Mouse (Mus musculus) G1E (cell line): ENCODE measurements around the gene Mcrip1. TPM values are rescaled to one million over a fixed set of nuclear protein-coding genes. Genes with fewer than 3 reads are reported as not detected.
"Not testable (repeated sequence)": the region's sequence is repeated elsewhere in the genome, so short reads cannot be mapped to it uniquely, and the experiment has no call there.

Source experiments
- ATAC-seq: 2 replicates; pipeline ENCODE4 v1.8.0; 2016; ENCODE audit warnings: mild to moderate bottlenecking; ENCODE audit not compliant: insufficient number of reproducible peaks, poor library complexity, low FRiP score, severe bottlenecking; ENCODE audit errors: extremely low read depth
- DNase-seq: peaks from one replicate; pipeline ENCODE4 v3.0.0; 2012; ENCODE audit warnings: low spot score
- H3K27me3 ChIP-seq: 2 replicates; pipeline ENCODE4 v1.6.1; 2012; ENCODE audit warnings: mild to moderate bottlenecking, low read length, inconsistent platforms; ENCODE audit not compliant: insufficient read depth
- H3K36me3 ChIP-seq: replicated peaks from 2 replicates; pipeline ENCODE3; 2012; ENCODE audit warnings: mild to moderate bottlenecking, inconsistent platforms
- H3K4me1 ChIP-seq: 2 replicates; pipeline ENCODE4 v1.6.1; 2012; ENCODE audit warnings: low read depth, low read length, inconsistent platforms, mixed read lengths; ENCODE audit not compliant: insufficient read depth
- H3K4me3 ChIP-seq: 2 replicates; pipeline ENCODE4 v1.5.1; 2012; ENCODE audit warnings: low read depth, mild to moderate bottlenecking, inconsistent platforms, low read length, moderate library complexity, mixed read lengths
- H3K9me3 ChIP-seq: replicated peaks from 2 replicates; pipeline ENCODE4 v1.6.1; 2012; ENCODE audit warnings: inconsistent platforms
- CTCF ChIP-seq: IDR thresholded peaks from 2 replicates; pipeline ENCODE4 v1.5.1; 2012; ENCODE audit warnings: low read depth, low read length, inconsistent platforms, mixed read lengths
- GATA1 ChIP-seq: IDR thresholded peaks from 2 replicates; pipeline ENCODE4 v1.6.1; 2012; ENCODE audit warnings: borderline replicate concordance, low read length, inconsistent platforms, mixed read lengths
- GATA2 ChIP-seq: IDR thresholded peaks from 2 replicates; pipeline ENCODE4 v1.6.1; 2012; ENCODE audit warnings: low read depth, low read length, inconsistent platforms, borderline replicate concordance
- POLR2AphosphoS5 ChIP-seq: IDR thresholded peaks from 2 replicates; pipeline ENCODE4 v1.6.1; 2012; ENCODE audit warnings: low read depth, low read length, inconsistent platforms; ENCODE audit not compliant: insufficient replicate concordance
- TAL1 ChIP-seq: conservative IDR thresholded peaks from 2 replicates; pipeline ENCODE4 v1.6.1; 2012; ENCODE audit warnings: low read depth, low read length, inconsistent platforms, mixed read lengths
- polyA plus RNA-seq: library from polyadenylated mRNA; stranded (reverse); fragments of >175 nt; gene quantifications from 2 replicates; pipeline ENCODE4 v1.2.3, GENCODE M21; 2012
- total RNA-seq, 2 experiments: library from RNA; stranded (forward) in 1 of 2; stranded (reverse) in 1 of 2; fragments of 200-1000 nt in 1 of 2; fragments of >200 nt in 1 of 2; fragmentation: Nextera tagmentation in 1 of 2; gene quantifications; 2 replicates each; pipeline ENCODE4 v1.2.3; 2014 to 2017

The Mcrip1 gene
- total and polyA plus RNA-seq, 3 experiments = 19.2 to 176 (median 64.3) TPM

DNA sequence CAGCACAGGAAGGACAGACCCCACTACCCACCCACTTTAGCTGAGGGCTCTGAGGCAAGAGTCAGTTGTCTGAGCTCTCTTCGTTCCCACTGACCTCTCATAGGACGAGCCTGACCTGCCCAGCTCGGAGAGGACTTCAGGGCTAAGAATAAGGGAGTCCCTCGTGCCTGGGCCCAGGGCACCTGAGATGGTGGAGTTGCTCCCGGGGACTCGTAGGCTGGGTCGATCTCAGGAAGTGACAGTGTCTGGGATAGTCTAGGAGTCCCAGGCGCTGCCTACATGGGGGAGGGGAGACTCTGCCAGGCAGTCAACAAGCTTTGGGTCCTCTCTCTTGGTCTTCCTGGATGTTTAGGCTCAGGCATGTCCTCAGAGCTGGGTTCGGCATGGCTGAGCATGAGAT is 29.0 kb downstream of the Mcrip1 start:
- Histone ChIP-seq H3K4me3 (no peak overlapping the region), H3K9me3 (no peaks in the 10 kb centered on the region; the same call in 1 of the 2 replicates), H3K4me1 (peaks cover 27% of the 10 kb centered on the region), H3K36me3 (no peaks in the 10 kb centered on the region), H3K27me3 (peaks cover 42% of the 10 kb centered on the region)
- DNase-seq (no peak), ATAC-seq (no peak)
- TF ChIP-seq TAL1 = no peak
- no peak for TF ChIP-seq POLR2AphosphoS5
- no peak for TF ChIP-seq CTCF
- no peak for TF ChIP-seq GATA1
- no peak for TF ChIP-seq GATA2

DNA sequence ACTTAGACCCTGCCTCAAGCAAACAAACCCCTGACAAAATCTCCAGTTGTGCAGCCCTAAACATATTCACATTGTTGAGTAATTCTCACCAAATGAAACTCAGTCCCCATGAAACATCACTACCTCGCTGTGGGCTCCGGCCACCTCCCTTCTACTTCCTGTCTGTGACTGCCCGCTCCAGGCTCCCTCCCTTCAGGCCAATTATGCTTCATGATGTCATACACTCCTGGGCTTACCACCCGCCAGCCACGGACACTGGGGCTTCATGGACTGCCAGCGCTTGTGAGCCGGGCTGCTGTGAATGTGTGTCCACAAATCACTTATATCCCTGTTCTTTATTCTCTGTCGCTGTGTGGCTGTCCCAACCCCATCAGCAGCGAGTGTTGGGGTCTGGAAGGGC is 29.8 kb downstream of the Mcrip1 start:
- Histone ChIP-seq H3K4me3 (no peak overlapping the region), H3K36me3 (no peaks in the 10 kb centered on the region), H3K27me3 (peaks cover 42% of the 10 kb centered on the region), H3K4me1 (peaks cover 26% of the 10 kb centered on the region), H3K9me3 (no peaks in the 10 kb centered on the region; the same call in 1 of the 2 replicates)
- DNase-seq = no peak
- TF ChIP-seq GATA1 (no peak), POLR2AphosphoS5 (no peak), TAL1 (no peak), CTCF (no peak), GATA2 (no peak)
- no peak for ATAC-seq

DNA sequence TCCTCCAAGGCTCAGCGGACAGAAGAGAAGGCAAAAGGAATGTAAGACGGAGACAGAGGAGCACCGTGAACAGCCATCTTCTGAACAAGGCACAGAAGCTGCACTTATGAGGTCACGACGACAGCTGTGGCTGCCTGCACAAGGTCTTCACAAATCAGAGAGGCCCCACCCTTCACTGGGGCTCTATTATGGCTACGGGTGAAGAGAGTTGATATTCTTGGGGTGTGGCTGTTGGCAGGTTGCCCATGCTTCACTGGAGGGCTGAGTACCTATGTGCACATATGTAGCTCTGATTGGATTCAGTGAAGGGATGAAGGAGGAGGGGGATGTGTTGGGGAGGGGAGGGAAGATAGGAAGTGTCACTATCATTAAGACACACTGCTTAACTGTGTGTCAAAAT is 31.0 kb downstream of the Mcrip1 start:
- no peak for ATAC-seq

DNA sequence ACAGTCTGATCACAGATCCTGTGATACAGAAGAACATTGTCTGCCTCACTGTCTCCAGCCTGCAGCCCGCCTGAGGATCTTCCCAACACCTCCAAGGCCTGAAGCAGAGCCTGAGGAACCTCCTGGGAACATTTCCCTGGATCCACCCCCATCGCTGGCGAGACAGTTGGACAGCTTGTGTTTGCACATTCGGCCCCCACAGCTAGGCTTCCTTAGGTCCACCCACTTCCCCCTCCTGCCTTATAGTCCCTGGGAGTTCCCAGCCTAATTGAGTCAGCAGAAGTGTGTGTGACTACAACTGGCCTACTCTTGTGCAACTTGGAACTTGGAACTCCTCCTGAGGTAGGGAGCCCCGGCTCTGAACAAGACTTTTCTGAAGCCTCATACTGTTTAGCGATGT is 31.5 kb downstream of the Mcrip1 start:
- TF ChIP-seq POLR2AphosphoS5 (no peak), GATA2 (no peak), TAL1 (no peak), CTCF (no peak), GATA1 (no peak)
- no peaks in the 10 kb centered on the region; the same call in 1 of the 2 replicates for H3K9me3 ChIP-seq
- no peak for DNase-seq
- peaks cover 31% of the 10 kb centered on the region for H3K27me3 ChIP-seq
- no peak for ATAC-seq
- no peak overlapping the region for H3K4me3 ChIP-seq
- no peaks in the 10 kb centered on the region for H3K36me3 ChIP-seq
- peaks cover 33% of the 10 kb centered on the region for H3K4me1 ChIP-seq

More for the DNA sequence above, 31.0 kb downstream of the Mcrip1 start:
- H3K36me3 ChIP-seq = no peaks in the 10 kb centered on the region
- no peak overlapping the region for H3K4me3 ChIP-seq
- no peak for TF ChIP-seq GATA1
- H3K27me3 ChIP-seq = peaks cover 36% of the 10 kb centered on the region
- peaks cover 30% of the 10 kb centered on the region for H3K4me1 ChIP-seq
- no peak for DNase-seq
- no peaks in the 10 kb centered on the region; the same call in 1 of the 2 replicates for H3K9me3 ChIP-seq

DNA sequence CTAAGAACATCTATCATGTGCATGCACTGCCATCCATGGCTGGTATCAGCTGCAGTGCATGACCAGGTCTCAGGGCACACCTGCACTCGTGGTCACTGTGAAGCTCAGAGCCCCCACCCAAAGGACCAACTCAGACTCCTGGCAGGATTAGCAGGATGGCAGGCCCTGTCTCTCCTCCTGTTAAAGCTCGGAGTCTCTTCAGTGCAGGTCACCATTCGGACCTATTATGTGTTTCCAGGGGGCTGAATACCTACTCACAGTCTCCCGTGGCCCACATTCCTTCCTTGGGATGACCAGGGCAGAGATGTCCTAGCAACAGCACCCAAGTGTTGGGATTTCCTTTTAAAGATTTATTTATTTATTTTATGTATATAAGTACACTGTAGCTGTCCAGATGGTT is 32.4 kb downstream of the Mcrip1 start:
- H3K4me3 ChIP-seq = no peak overlapping the region
- ATAC-seq (no peak), DNase-seq (no peak)
- peaks cover 36% of the 10 kb centered on the region for H3K4me1 ChIP-seq
- H3K27me3 ChIP-seq = peaks cover 25% of the 10 kb centered on the region
- no peaks in the 10 kb centered on the region for H3K36me3 ChIP-seq
- H3K9me3 ChIP-seq = no peaks in the 10 kb centered on the region; the same call in 1 of the 2 replicates
- TF ChIP-seq POLR2AphosphoS5 (no peak), GATA1 (no peak), TAL1 (no peak), GATA2 (no peak), CTCF (no peak)

DNA sequence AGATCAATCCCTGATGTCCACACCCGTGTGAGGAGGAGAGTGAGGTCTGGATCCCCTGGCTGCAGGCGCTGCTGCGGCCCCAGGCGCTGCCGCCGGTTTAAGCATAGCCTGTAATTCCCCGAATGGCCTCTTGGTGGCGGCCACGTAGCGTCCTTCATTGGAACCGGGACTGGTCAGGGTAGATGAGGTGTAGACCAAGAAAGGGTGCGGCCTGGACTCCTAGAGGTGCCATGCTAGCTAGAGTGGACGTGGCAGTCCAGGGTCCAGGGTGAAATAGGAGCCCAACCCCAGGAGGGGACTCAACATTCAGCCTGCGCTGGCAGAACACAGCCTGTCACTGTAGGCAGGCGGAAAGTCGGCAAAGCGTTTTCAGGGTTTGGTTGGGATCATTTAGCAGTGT is 33.9 kb downstream of the Mcrip1 start:
- peak; percentile 45; the same call in 1 of the 2 replicates for ATAC-seq
- Histone ChIP-seq H3K9me3 (no peaks in the 10 kb centered on the region; the same call in 1 of the 2 replicates), H3K4me1 (peaks cover 45% of the 10 kb centered on the region)

DNA sequence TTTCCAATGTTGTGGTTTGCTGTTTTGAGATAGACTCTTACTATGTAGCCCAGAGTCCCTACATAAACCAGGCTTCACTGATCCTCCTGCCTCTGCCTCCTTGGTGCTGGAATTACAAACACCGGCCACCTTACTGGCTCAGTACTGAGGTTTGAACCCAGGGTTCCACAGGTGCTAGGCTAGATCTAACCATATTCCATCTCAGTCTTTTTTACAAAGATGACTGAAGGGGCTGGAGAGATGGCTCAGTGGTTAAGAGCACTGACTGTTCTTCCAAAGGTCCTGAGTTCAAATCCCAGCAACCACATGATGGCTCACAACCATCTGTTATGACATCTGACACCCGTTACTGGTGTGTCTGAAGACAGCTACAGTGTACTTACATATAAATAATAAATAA is 35.3 kb downstream of the Mcrip1 start:
- H3K27me3 ChIP-seq, ATAC-seq, DNase-seq, H3K36me3 ChIP-seq, H3K9me3 ChIP-seq, H3K4me3 ChIP-seq: not testable (repeated sequence)
- H3K4me1 ChIP-seq = peaks cover 51% of the 10 kb centered on the region

More for the DNA sequence above, 33.9 kb downstream of the Mcrip1 start:
- Histone ChIP-seq H3K27me3 (peaks cover 14% of the 10 kb centered on the region; the same call in 1 of the 2 replicates), H3K4me3 (no peak overlapping the region), H3K36me3 (no peaks in the 10 kb centered on the region)
- peak; percentile 54 for DNase-seq
- TF ChIP-seq GATA2 (no peak), TAL1 (no peak), POLR2AphosphoS5 (no peak), GATA1 (no peak), CTCF (peak; percentile 85)
